Mouse (Mus musculus) CH12.LX (cell line): ENCODE measurements around the gene Asxl1. TPM values are rescaled to one million over a fixed set of nuclear protein-coding genes. Genes with fewer than 3 reads are reported as not detected.

Experiments used
- DNase-seq: peaks from one replicate; pipeline ENCODE4 v3.0.0-alpha.2; 2013; ENCODE audit errors: extremely low read depth
- H3K27ac ChIP-seq: 2 replicates; pipeline ENCODE4 v1.5.1; 2012; ENCODE audit warnings: low read depth, mild to moderate bottlenecking, control low read depth, moderate library complexity; ENCODE audit not compliant: insufficient read depth
- H3K27me3 ChIP-seq: replicated peaks from 2 replicates; pipeline ENCODE3; 2012; ENCODE audit warnings: inconsistent platforms
- H3K36me3 ChIP-seq, 2 experiments: replicated peaks in 1 of 2; 2 replicates each; pipeline versions ENCODE3 to v1.6.1; 2012; ENCODE audit warnings: inconsistent platforms in 1 of 2, low read length in 1 of 2, mild to moderate bottlenecking in 1 of 2, mixed read lengths in 1 of 2, moderate library complexity in 1 of 2; ENCODE audit not compliant: control insufficient read depth in 1 of 2, insufficient read depth in 1 of 2
- H3K4me1 ChIP-seq, 2 experiments: 2 replicates each; pipeline ENCODE4 v1.6.1; 2012; ENCODE audit warnings: inconsistent platforms in 1 of 2, moderate library complexity in 1 of 2; ENCODE audit not compliant: insufficient read depth in 2 of 2, control insufficient read depth in 1 of 2
- H3K4me2 ChIP-seq: 2 replicates; pipeline ENCODE4 v1.6.1; 2012; ENCODE audit warnings: low read depth, mild to moderate bottlenecking, control low read depth; ENCODE audit not compliant: poor library complexity, insufficient read depth, severe bottlenecking
- H3K4me3 ChIP-seq, 3 experiments: fragments of 150-350 bp in 1 of 3; sonication (generic) in 1 of 3; replicated peaks in 1 of 3; 2 replicates each; pipeline versions ENCODE3 to v1.5.1; 2011 to 2012; ENCODE audit warnings: low read depth in 2 of 3, low read length in 2 of 3, mild to moderate bottlenecking in 2 of 3, moderate library complexity in 2 of 3, control low read depth in 1 of 3, improper control_type of control experiment in 1 of 3, inconsistent platforms in 1 of 3, mixed read lengths in 1 of 3; ENCODE audit not compliant: poor library complexity in 1 of 3
- H3K79me2 ChIP-seq: replicated peaks from 2 replicates; pipeline ENCODE4 v1.6.1; 2012; ENCODE audit warnings: mild to moderate bottlenecking, moderate library complexity; ENCODE audit not compliant: control insufficient read depth, poor library complexity, insufficient read depth, severe bottlenecking; ENCODE audit errors: extremely low read depth
- H3K9ac ChIP-seq: 2 replicates; pipeline ENCODE4 v1.6.1; 2012; ENCODE audit warnings: low read depth, mild to moderate bottlenecking, control low read depth, moderate library complexity; ENCODE audit not compliant: insufficient read depth
- H3K9me3 ChIP-seq: replicated peaks from 2 replicates; pipeline ENCODE3; 2012; ENCODE audit warnings: low read length, inconsistent platforms, mixed read lengths
- BHLHE40 ChIP-seq: IDR thresholded peaks from 2 replicates; pipeline ENCODE4 v1.6.1; 2011; ENCODE audit warnings: mild to moderate bottlenecking, low read depth, low read length, improper control_type of control experiment
- CHD1 ChIP-seq: IDR thresholded peaks from 2 replicates; pipeline ENCODE4 v1.6.1; 2012; ENCODE audit warnings: low read depth, low read length, improper control_type of control experiment, inconsistent platforms
- CHD2 ChIP-seq: IDR thresholded peaks from 2 replicates; pipeline ENCODE4 v1.6.1; 2011; ENCODE audit warnings: low read length, improper control_type of control experiment
- CTCF ChIP-seq, 2 experiments: IDR thresholded peaks in 1 of 2; conservative IDR thresholded peaks in 1 of 2; 2 replicates each; pipeline ENCODE4 v1.5.1; 2011 to 2012; ENCODE audit warnings: low read depth in 2 of 2, low read length in 2 of 2, improper control_type of control experiment in 1 of 2, inconsistent platforms in 1 of 2, mild to moderate bottlenecking in 1 of 2, moderate library complexity in 1 of 2
- ELF1 ChIP-seq: IDR thresholded peaks from 2 replicates; pipeline ENCODE4 v1.6.1; 2014; ENCODE audit warnings: low read depth, mild to moderate bottlenecking, inconsistent platforms, low read length, improper control_type of control experiment
- KAT2A ChIP-seq: IDR thresholded peaks from 2 replicates; pipeline ENCODE4 v1.6.1; 2012; ENCODE audit warnings: low read length, improper control_type of control experiment, inconsistent platforms; ENCODE audit not compliant: insufficient replicate concordance
- MAFK ChIP-seq: IDR thresholded peaks from 2 replicates; pipeline ENCODE4 v1.6.1; 2011; ENCODE audit warnings: low read length, improper control_type of control experiment; ENCODE audit not compliant: insufficient replicate concordance
- MAX ChIP-seq: IDR thresholded peaks from 2 replicates; pipeline ENCODE4 v1.6.1; 2011; ENCODE audit warnings: low read length, improper control_type of control experiment
- MXI1 ChIP-seq: IDR thresholded peaks from 2 replicates; pipeline ENCODE4 v1.6.1; 2011; ENCODE audit warnings: mild to moderate bottlenecking, low read depth, low read length, improper control_type of control experiment
- MYC ChIP-seq: IDR thresholded peaks from 2 replicates; pipeline ENCODE4 v1.6.1; 2011; ENCODE audit warnings: low read depth, mild to moderate bottlenecking, improper control_type of control experiment, low read length
- NELFE ChIP-seq: IDR thresholded peaks from 2 replicates; pipeline ENCODE4 v1.6.1; 2011; ENCODE audit warnings: low read depth, low read length, improper control_type of control experiment
- NRF1 ChIP-seq: IDR thresholded peaks from 2 replicates; pipeline ENCODE4 v1.6.1; 2014; ENCODE audit warnings: low read depth, mild to moderate bottlenecking, inconsistent platforms, low read length, improper control_type of control experiment, moderate library complexity
- PAX5 ChIP-seq: IDR thresholded peaks from 2 replicates; pipeline ENCODE4 v1.6.1; 2012; ENCODE audit warnings: low read length, inconsistent platforms, mixed read lengths
- POLR2A ChIP-seq: IDR thresholded peaks from 2 replicates; pipeline ENCODE4 v1.6.1; 2011; ENCODE audit warnings: low read depth, mild to moderate bottlenecking, improper control_type of control experiment, low read length
- SIN3A ChIP-seq: IDR thresholded peaks from 2 replicates; pipeline ENCODE4 v1.6.1; 2012; ENCODE audit warnings: low read length, improper control_type of control experiment, inconsistent platforms
- SMC3 ChIP-seq: IDR thresholded peaks from 2 replicates; pipeline ENCODE4 v1.6.1; 2011; ENCODE audit warnings: low read depth, low read length, improper control_type of control experiment
- ZC3H11A ChIP-seq: IDR thresholded peaks from 2 replicates; pipeline ENCODE4 v1.6.1; 2012; ENCODE audit warnings: low read depth, mild to moderate bottlenecking, inconsistent platforms, low read length, improper control_type of control experiment
- ZMIZ1 ChIP-seq: IDR thresholded peaks from 2 replicates; pipeline ENCODE4 v1.6.1; 2012; ENCODE audit warnings: low read depth, mild to moderate bottlenecking, inconsistent platforms, low read length, improper control_type of control experiment
- dilution Hi-C: fragments of 300-500 bp; cut with MboI; formaldehyde crosslinking; loops from 2 replicates; pipeline ENCODE4 v1.14.3; 2020; ENCODE audit warnings: low sequenced_read_pairs; ENCODE audit not compliant: extremely low pct_unique_long_range_greater_than_20kb, extremely low pct_ligation_motif_present
- in situ Hi-C: fragments of 300-500 bp; cut with MboI; formaldehyde crosslinking; loops from 3 replicates; pipeline ENCODE4 v1.14.3; 2019; ENCODE audit warnings: low sequenced_read_pairs, low pct_ligation_motif_present, low pct_unique_long_range_greater_than_20kb, mixed read lengths
- polyA plus RNA-seq: library from polyadenylated mRNA; unstranded; fragments of >175 nt; gene quantifications from 2 replicates; pipeline ENCODE4 v1.2.1, GENCODE M21; 2012; ENCODE audit warnings: low read depth; ENCODE audit not compliant: insufficient read length
- total RNA-seq, 2 experiments: library from RNA; depleted of rRNA; stranded (reverse); fragments of 300-350 nt in 1 of 2; fragments of >200 nt in 1 of 2; gene quantifications; 2 replicates each; pipeline ENCODE4 v1.2.3; 2012 to 2014

Gene Asxl1
- total and polyA plus RNA-seq, 3 experiments = 12.7 to 31.1 (median 18.0) TPM

DNA sequence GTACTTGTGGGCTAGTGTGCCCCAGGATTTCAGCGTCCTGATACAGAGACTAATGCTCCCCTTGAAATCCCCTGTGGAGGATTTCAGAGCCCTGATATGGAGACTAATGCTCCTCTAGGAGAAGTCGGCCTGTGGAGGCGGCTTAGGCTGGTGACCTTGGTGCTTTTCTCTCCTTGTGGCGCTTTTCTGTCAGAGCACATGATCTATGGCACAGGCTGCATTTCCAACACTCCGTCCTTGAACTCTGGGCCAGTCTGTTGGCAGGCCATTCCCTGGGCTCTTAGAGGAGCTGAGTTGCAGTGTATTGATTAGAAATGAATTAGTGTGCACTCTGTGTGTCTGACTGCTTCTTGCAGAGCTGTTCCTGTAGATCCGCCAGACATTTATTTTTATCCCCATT lies 40.4 kb upstream of the Asxl1 start:
- in situ Hi-C loops = loop anchor here (10.0 kb wide), 1 partner anchor 90 kb away; no protein-coding TSS in a partner anchor
- TF ChIP-seq MYC (no peak), ELF1 (no peak), NELFE (no peak), MXI1 (no peak), KAT2A (no peak), CHD1 (no peak), CTCF (conservative IDR thresholded peaks at IDR 0.05 in 1 of 2, IDR thresholded peaks at IDR 0.05 in 1 of 2; ENCODE audit: low read depth in 2 of 2, low read length in 2 of 2) (no peak)
- Histone ChIP-seq H3K4me3 (no peak overlapping the region), H3K9ac (no peak overlapping the region), H3K9me3 (no peaks in the 10 kb centered on the region), H3K79me2 (no peaks in the 10 kb centered on the region; the same call in 1 of the 2 replicates), H3K4me2 (no peak overlapping the region), H3K36me3 (peaks cover 0 to 26% of the 10 kb centered on the region in 2 experiments), H3K27me3 (no peaks in the 10 kb centered on the region), H3K4me1 (peaks cover 0 to 11% of the 10 kb centered on the region in 2 experiments; a peak in 2 of 4 replicates), H3K27ac (no peak overlapping the region)
- DNase-seq = no peak
- dilution Hi-C loops = no loop called here

DNA sequence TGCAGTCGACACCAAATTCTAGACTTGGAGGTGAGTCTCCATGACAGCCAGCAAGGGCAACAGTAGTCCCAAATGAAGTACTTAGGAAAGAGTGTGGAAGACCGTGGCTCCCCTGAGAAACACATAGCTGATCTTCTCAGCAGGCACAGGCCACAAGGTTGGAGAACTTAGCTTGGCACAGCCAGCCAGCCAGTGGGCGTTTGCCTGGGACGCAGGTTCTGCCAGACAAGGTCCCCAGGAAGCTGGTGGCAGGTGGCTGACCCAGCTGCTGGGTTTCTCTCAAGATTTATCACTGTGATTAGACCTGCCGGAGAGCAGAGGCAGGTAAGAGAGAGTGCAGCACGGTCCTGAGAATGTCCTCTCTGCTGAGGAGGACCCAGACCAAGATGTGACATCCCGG lies 37.0 kb upstream of the Asxl1 start:
- in situ Hi-C loops = loop anchor here (10.0 kb wide), 1 partner anchor 86 kb away; no protein-coding TSS in a partner anchor
- H3K4me3 ChIP-seq = no peak overlapping the region
- dilution Hi-C loops = no loop called here
- H3K4me2 ChIP-seq = no peak overlapping the region
- peaks cover 0 to 16% of the 10 kb centered on the region in 2 experiments; a peak in 2 of 4 replicates for H3K4me1 ChIP-seq
- peaks cover 0 to 36% of the 10 kb centered on the region in 2 experiments for H3K36me3 ChIP-seq
- no peak for DNase-seq
- H3K79me2 ChIP-seq = no peaks in the 10 kb centered on the region; the same call in 1 of the 2 replicates
- no peak for TF ChIP-seq MAX
- no peak for TF ChIP-seq PAX5
- no peak for TF ChIP-seq ZMIZ1
- no peak for TF ChIP-seq NRF1
- no peak for TF ChIP-seq CHD2
- TF ChIP-seq SMC3 = no peak
- no peak for TF ChIP-seq POLR2A
- TF ChIP-seq MAFK = no peak
- TF ChIP-seq MXI1 = no peak
- TF ChIP-seq BHLHE40 = no peak
- TF ChIP-seq SIN3A = no peak
- TF ChIP-seq CHD1 = no peak
- TF ChIP-seq CTCF (conservative IDR thresholded peaks at IDR 0.05 in 1 of 2, IDR thresholded peaks at IDR 0.05 in 1 of 2; ENCODE audit: low read depth in 2 of 2, low read length in 2 of 2) = no peak
- TF ChIP-seq ZC3H11A = no peak
- no peaks in the 10 kb centered on the region for H3K9me3 ChIP-seq
- no peak overlapping the region for H3K9ac ChIP-seq
- no peaks in the 10 kb centered on the region for H3K27me3 ChIP-seq
- H3K27ac ChIP-seq = no peak overlapping the region
